Mouse (Mus musculus) spleen, adult 2 months (tissue): ENCODE measurements around the gene Nsun2.

Experiments used
- CTCF ChIP-seq: fragments of 200-500 bp; IDR thresholded peaks from 2 replicates; pipeline ENCODE4 v1.5.1; 2011; ENCODE audit warnings: mild to moderate bottlenecking, inconsistent platforms; ENCODE audit not compliant: insufficient read depth, insufficient read length, insufficient replicate concordance; ENCODE audit errors: extremely low read depth
- POLR2A ChIP-seq: fragments of 200-500 bp; IDR thresholded peaks from 2 replicates; pipeline ENCODE4 v1.6.1; 2011; ENCODE audit warnings: low read depth, low read length, inconsistent platforms

- no peak for TF ChIP-seq CTCF
- no peak for TF ChIP-seq POLR2A
Observed at GRCm38 (mm10) chr13:69598867-69599266, 65.3 kb downstream of the Nsun2 start.
